Comparison of ENCODE assay signal across 22 mouse cellular contexts in genomic region chr7:36531559-36531958, GRCm38 (mm10).
DNase-seq lines count a peak whose midpoint lies in the region; ATAC-seq and TF ChIP-seq lines count a peak whose summit lies in the region.
"Had no signal": no experiment of that assay in that cellular context is flagged by ENCODE, and none has a peak within 500 bp of the region (broad histone marks: within the 10 kb centered on the region; RNA-seq: fewer than 3 reads in every experiment).

No protein-coding gene starts in this region.

- in situ Hi-C loops in Patski (cut with MboI; ENCODE audit: low pct_unique_long_range_greater_than_20kb), result no loop called here

- DNase-seq in kidney, postnatal 0 days (ENCODE audit: low spot score), result no peak
- no peak for DNase-seq in kidney, adult 11 months
- DNase-seq in testis, postnatal 10 days (ENCODE audit: low spot score), result no peak
- DNase-seq in Patski (ENCODE audit: low read depth, low spot score), result no peak
- DNase-seq in right cerebral cortex, adult 2 months (ENCODE audit: low spot score in 2 of 2), result no peak
- no peak for DNase-seq in urinary bladder, postnatal 4 days (ENCODE audit: low spot score in 2 of 2)
- DNase-seq: adrenal gland, adult 2 months; cerebellum, adult 11 months; heart, postnatal 36 days; kidney, adult 18-20 months; kidney, postnatal 25 days; layer of hippocampus, adult 9-11 months; liver, embryonic 13.5 days; right cerebral cortex, postnatal 25 days had no signal

- H3K9ac ChIP-seq in kidney, postnatal 0 days (ENCODE audit: low read depth, low read length), result no peak overlapping the region
- H3K9ac ChIP-seq: heart, embryonic 13.5 days; hindbrain, embryonic 15.5 days; limb, embryonic 12.5 days; liver, embryonic 13.5 days; midbrain, embryonic 15.5 days; neural tube, embryonic 15.5 days had no signal

- TF ChIP-seq POLR2A in testis, adult 2 months (IDR thresholded peaks at IDR 0.05; ENCODE audit: control insufficient read depth, low read depth, low read length), result no peak

- no peaks in the 10 kb centered on the region for H3K36me3 ChIP-seq in kidney, postnatal 0 days (ENCODE audit: insufficient read depth, low read length)
- H3K36me3 ChIP-seq in testis, adult 2 months (ENCODE audit: control insufficient read depth, insufficient read depth, low read length), result no peaks in the 10 kb centered on the region
- H3K36me3 ChIP-seq: heart, embryonic 13.5 days; hindbrain, embryonic 15.5 days; limb, embryonic 12.5 days; liver, embryonic 13.5 days; midbrain, embryonic 15.5 days; neural tube, embryonic 15.5 days had no signal

- H3K27me3 ChIP-seq in kidney, postnatal 0 days (ENCODE audit: insufficient read depth, low read length), result no peaks in the 10 kb centered on the region
- H3K27me3 ChIP-seq in testis, adult 2 months (ENCODE audit: control insufficient read depth, insufficient read depth, low read length), result no peaks in the 10 kb centered on the region
- peaks cover 11% of the 10 kb centered on the region for H3K27me3 ChIP-seq in Patski
- H3K27me3 ChIP-seq: heart, embryonic 13.5 days; hindbrain, embryonic 15.5 days; limb, embryonic 12.5 days; liver, embryonic 13.5 days; megakaryocyte, embryonic 14.5 days; midbrain, embryonic 15.5 days; neural tube, embryonic 15.5 days had no signal

- CTCF ChIA-PET in Patski (lab: Charles Lee), result no interaction called here

- TF ChIP-seq CTCF in kidney, postnatal 0 days (IDR thresholded peaks at IDR 0.05; ENCODE audit: low read depth), result peak; percentile 40; the same call in 1 of the 2 replicates
- peak; percentile 25; the same call in 1 of the 2 replicates for TF ChIP-seq CTCF in testis, adult 2 months (IDR thresholded peaks at IDR 0.05; ENCODE audit: control insufficient read depth, insufficient read depth, insufficient replicate concordance, low read depth, low read length)
- TF ChIP-seq CTCF in Patski (IDR thresholded peaks at IDR 0.05), result peak; percentile 41

- H3K4me3 ChIP-seq in kidney, postnatal 0 days (replicated peaks; ENCODE audit: low read depth, low read length), result no peak overlapping the region
- no peak overlapping the region for H3K4me3 ChIP-seq in testis, adult 2 months (ENCODE audit: control insufficient read depth, low read depth, low read length)
- H3K4me3 ChIP-seq: heart, embryonic 13.5 days; hindbrain, embryonic 15.5 days; limb, embryonic 12.5 days; liver, embryonic 13.5 days; megakaryocyte, embryonic 14.5 days; midbrain, embryonic 15.5 days; neural tube, embryonic 15.5 days had no signal

- no peaks in the 10 kb centered on the region for H3K9me3 ChIP-seq in kidney, postnatal 0 days (replicated peaks; ENCODE audit: low read length)
- H3K9me3 ChIP-seq: heart, embryonic 13.5 days; hindbrain, embryonic 15.5 days; limb, embryonic 12.5 days; liver, embryonic 13.5 days; midbrain, embryonic 15.5 days; neural tube, embryonic 15.5 days had no signal

- H3K4me2 ChIP-seq in kidney, postnatal 0 days (ENCODE audit: low read length), result no peak overlapping the region
- H3K4me2 ChIP-seq: heart, embryonic 13.5 days; hindbrain, embryonic 15.5 days; limb, embryonic 12.5 days; liver, embryonic 13.5 days; midbrain, embryonic 15.5 days; neural tube, embryonic 15.5 days had no signal

- ATAC-seq in kidney, postnatal 0 days (replicated peaks; ENCODE audit: low FRiP score, low read depth), result no peak
- ATAC-seq in Patski, result no peak
- ATAC-seq: forebrain, embryonic 16.5 days; midbrain, embryonic 15.5 days had no signal

- 83% methylated on average over 1 of the region's 1 CpGs for WGBS in kidney, postnatal 0 days

- H3K4me1 ChIP-seq in kidney, postnatal 0 days (replicated peaks; ENCODE audit: insufficient read depth, low read length), result no peaks in the 10 kb centered on the region
- H3K4me1 ChIP-seq in testis, adult 2 months (ENCODE audit: control insufficient read depth, insufficient read depth, low read length), result no peaks in the 10 kb centered on the region
- H3K4me1 ChIP-seq: heart, embryonic 13.5 days; liver, embryonic 13.5 days; megakaryocyte, embryonic 14.5 days; midbrain, embryonic 15.5 days had no signal

- H3K27ac ChIP-seq in kidney, postnatal 0 days, result no peak overlapping the region
- no peak overlapping the region for H3K27ac ChIP-seq in testis, adult 2 months (ENCODE audit: control insufficient read depth, insufficient read depth, low read depth, low read length)
- H3K27ac ChIP-seq: heart, embryonic 13.5 days; hindbrain, embryonic 15.5 days; limb, embryonic 12.5 days; liver, embryonic 13.5 days; midbrain, embryonic 15.5 days; neural tube, embryonic 15.5 days had no signal

- POLR2A ChIA-PET in Patski (lab: Charles Lee), result no interaction called here
